Mouse (Mus musculus): ENCODE measurements around the gene Nfam1. TPM values are rescaled to one million over a fixed set of nuclear protein-coding genes. Genes with fewer than 3 reads are reported as not detected.

Nfam1 gene
- polyA plus RNA-seq, 1 experiment from 2014 or later: 1.2 TPM

GRCm38 (mm10) chr15:83007346-83007920 is 25.7 kb downstream of the Nfam1 start:
- H3K9me3 ChIP-seq (ENCODE audit: control insufficient read depth): no peaks in the 10 kb centered on the region
- H3K36me3 ChIP-seq (ENCODE audit: control insufficient read depth, insufficient read depth): no peaks in the 10 kb centered on the region
- H3K27ac ChIP-seq (ENCODE audit: low read depth, low read length): no peak overlapping the region
- H3K9ac ChIP-seq (ENCODE audit: low read depth, low read length): no peak overlapping the region
- H3K4me2 ChIP-seq (replicated peaks; ENCODE audit: low read depth): no peak overlapping the region
- whole genome bisulfite sequencing: 36% methylated on average over 15 of the region's 15 CpGs
- no peak for TF ChIP-seq CTCF (IDR thresholded peaks at IDR 0.05; ENCODE audit: low read depth)
- H3K4me3 ChIP-seq (ENCODE audit: low read depth, low read length): no peak overlapping the region
- ATAC-seq: no peak
- H3K4me1 ChIP-seq (replicated peaks; ENCODE audit: control insufficient read depth, insufficient read depth, low read length): peaks cover 7% of the 10 kb centered on the region; the same call in 1 of the 2 replicates
- H3K27me3 ChIP-seq (replicated peaks; ENCODE audit: control insufficient read depth, insufficient read depth, low read length): no peaks in the 10 kb centered on the region; the same call in 1 of the 2 replicates

GRCm38 (mm10) chr15:83002665-83003548 is 30.2 kb downstream of the Nfam1 start:
- no peaks in the 10 kb centered on the region for H3K36me3 ChIP-seq (ENCODE audit: control insufficient read depth, insufficient read depth)
- 0 out of 2 replicates have a peak, but pooled peaks cover 7% of the 10 kb centered on the region for H3K4me1 ChIP-seq (replicated peaks; ENCODE audit: control insufficient read depth, insufficient read depth, low read length)
- H3K27ac ChIP-seq (ENCODE audit: low read depth, low read length): no peak overlapping the region
- no peak for TF ChIP-seq CTCF (IDR thresholded peaks at IDR 0.05; ENCODE audit: low read depth)
- H3K27me3 ChIP-seq (replicated peaks; ENCODE audit: control insufficient read depth, insufficient read depth, low read length): no peaks in the 10 kb centered on the region
- 58% methylated on average over 12 of the region's 12 CpGs for WGBS
- no peak overlapping the region for H3K9ac ChIP-seq (ENCODE audit: low read depth, low read length)
- no peaks in the 10 kb centered on the region for H3K9me3 ChIP-seq (ENCODE audit: control insufficient read depth)
- H3K4me3 ChIP-seq (ENCODE audit: low read depth, low read length): no peak overlapping the region
- ATAC-seq: no peak
- no peak overlapping the region for H3K4me2 ChIP-seq (replicated peaks; ENCODE audit: low read depth)

- Histone ChIP-seq H3K27ac (ENCODE audit: low read depth, low read length) (no peak overlapping the region), H3K27me3 (replicated peaks; ENCODE audit: control insufficient read depth, insufficient read depth, low read length) (no peaks in the 10 kb centered on the region), H3K4me1 (replicated peaks; ENCODE audit: control insufficient read depth, insufficient read depth, low read length) (no peaks in the 10 kb centered on the region), H3K36me3 (ENCODE audit: control insufficient read depth, insufficient read depth) (no peaks in the 10 kb centered on the region), H3K4me2 (replicated peaks; ENCODE audit: low read depth) (no peak overlapping the region), H3K4me3 (ENCODE audit: low read depth, low read length) (no peak overlapping the region), H3K9ac (ENCODE audit: low read depth, low read length) (no peak overlapping the region), H3K9me3 (ENCODE audit: control insufficient read depth) (no peaks in the 10 kb centered on the region)
- TF ChIP-seq CTCF (IDR thresholded peaks at IDR 0.05; ENCODE audit: low read depth): no peak
- 81% methylated on average over 6 of the region's 6 CpGs for WGBS
- no peak for ATAC-seq
Measured at GRCm38 (mm10) chr15:82998811-82999221, 34.3 kb downstream of the Nfam1 start.

GRCm38 (mm10) chr15:82996431-82996830 is 36.7 kb downstream of the Nfam1 start:
- Histone ChIP-seq H3K4me2 (replicated peaks; ENCODE audit: low read depth) (no peak overlapping the region), H3K9me3 (ENCODE audit: control insufficient read depth) (no peaks in the 10 kb centered on the region), H3K27me3 (replicated peaks; ENCODE audit: control insufficient read depth, insufficient read depth, low read length) (no peaks in the 10 kb centered on the region), H3K4me1 (replicated peaks; ENCODE audit: control insufficient read depth, insufficient read depth, low read length) (no peaks in the 10 kb centered on the region), H3K36me3 (ENCODE audit: control insufficient read depth, insufficient read depth) (no peaks in the 10 kb centered on the region), H3K4me3 (ENCODE audit: low read depth, low read length) (no peak overlapping the region), H3K27ac (ENCODE audit: low read depth, low read length) (no peak overlapping the region), H3K9ac (ENCODE audit: low read depth, low read length) (no peak overlapping the region)
- no peak for TF ChIP-seq CTCF (IDR thresholded peaks at IDR 0.05; ENCODE audit: low read depth)
- ATAC-seq: no peak

- WGBS: 57% methylated on average over 7 of the region's 7 CpGs
- Histone ChIP-seq H3K9ac (ENCODE audit: low read depth, low read length) (no peak overlapping the region), H3K27me3 (replicated peaks; ENCODE audit: control insufficient read depth, insufficient read depth, low read length) (no peaks in the 10 kb centered on the region), H3K4me3 (ENCODE audit: low read depth, low read length) (no peak overlapping the region), H3K36me3 (ENCODE audit: control insufficient read depth, insufficient read depth) (no peaks in the 10 kb centered on the region), H3K27ac (ENCODE audit: low read depth, low read length) (no peak overlapping the region), H3K4me2 (replicated peaks; ENCODE audit: low read depth) (no peak overlapping the region), H3K4me1 (replicated peaks; ENCODE audit: control insufficient read depth, insufficient read depth, low read length) (no peaks in the 10 kb centered on the region), H3K9me3 (ENCODE audit: control insufficient read depth) (no peaks in the 10 kb centered on the region)
- no peak for TF ChIP-seq CTCF (IDR thresholded peaks at IDR 0.05; ENCODE audit: low read depth)
- no peak for ATAC-seq
Measured at GRCm38 (mm10) chr15:82995239-82995638, 37.9 kb downstream of the Nfam1 start.

GRCm38 (mm10) chr15:82992911-82993310 is 40.2 kb downstream of the Nfam1 start:
- TF ChIP-seq CTCF (IDR thresholded peaks at IDR 0.05; ENCODE audit: low read depth): no peak
- H3K27ac ChIP-seq (ENCODE audit: low read depth, low read length): no peak overlapping the region
- ATAC-seq: no peak

More at GRCm38 (mm10) chr15:82992911-82993310, 40.2 kb downstream of the Nfam1 start:
- H3K4me3 ChIP-seq (ENCODE audit: low read depth, low read length): no peak overlapping the region
- no peak overlapping the region for H3K4me2 ChIP-seq (replicated peaks; ENCODE audit: low read depth)
- WGBS: 79% methylated on average over 9 of the region's 9 CpGs
- no peaks in the 10 kb centered on the region for H3K36me3 ChIP-seq (ENCODE audit: control insufficient read depth, insufficient read depth)
- no peaks in the 10 kb centered on the region for H3K9me3 ChIP-seq (ENCODE audit: control insufficient read depth)
- no peaks in the 10 kb centered on the region for H3K4me1 ChIP-seq (replicated peaks; ENCODE audit: control insufficient read depth, insufficient read depth, low read length)
- peaks cover 10% of the 10 kb centered on the region; the same call in 1 of the 2 replicates for H3K27me3 ChIP-seq (replicated peaks; ENCODE audit: control insufficient read depth, insufficient read depth, low read length)
- no peak overlapping the region for H3K9ac ChIP-seq (ENCODE audit: low read depth, low read length)

All from intestine, postnatal 0 days (tissue).